Mouse (Mus musculus) limb, embryonic 13.5 days (tissue): ENCODE results near the gene Gm15319. TPM values are rescaled to one million over a fixed set of nuclear protein-coding genes. Genes with fewer than 3 reads are reported as not detected.
"Not testable (repeated sequence)": the region's sequence is repeated elsewhere in the genome, so short reads cannot be mapped to it uniquely, and the experiment has no call there.

Source experiments
- ATAC-seq: fragments of 200-750 bp; cut with Nextera tagmentation; 2 replicates; pipeline ENCODE4 v1.8.0; 2017; ENCODE audit warnings: low read depth, moderate number of reproducible peaks, moderate TSS enrichment; ENCODE audit not compliant: low FRiP score
- H3K27ac ChIP-seq: fragments of 300-500 bp; sonication (generic); 2 replicates; pipeline ENCODE4 v1.5.1; 2015; ENCODE audit warnings: inconsistent platforms, mild to moderate bottlenecking, moderate library complexity
- H3K27me3 ChIP-seq: fragments of 300-500 bp; sonication (generic); 2 replicates; pipeline ENCODE4 v1.6.1; 2015; ENCODE audit warnings: mild to moderate bottlenecking, inconsistent platforms
- H3K36me3 ChIP-seq: fragments of 300-500 bp; sonication (generic); 2 replicates; pipeline ENCODE4 v1.6.1; 2015; ENCODE audit warnings: inconsistent platforms, mild to moderate bottlenecking, moderate library complexity
- H3K4me1 ChIP-seq: fragments of 300-500 bp; sonication (generic); 2 replicates; pipeline ENCODE4 v1.6.1; 2015; ENCODE audit warnings: inconsistent platforms
- H3K4me2 ChIP-seq: fragments of 300-500 bp; sonication (generic); replicated peaks from 2 replicates; pipeline ENCODE4 v1.6.1; 2015; ENCODE audit warnings: inconsistent platforms, mild to moderate bottlenecking, moderate library complexity
- H3K4me3 ChIP-seq: fragments of 300-500 bp; sonication (generic); 2 replicates; pipeline ENCODE4 v1.5.1; 2015; ENCODE audit warnings: moderate library complexity, mild to moderate bottlenecking, inconsistent platforms
- H3K9ac ChIP-seq: fragments of 300-500 bp; sonication (generic); 2 replicates; pipeline ENCODE4 v1.6.1; 2015; ENCODE audit warnings: mild to moderate bottlenecking, inconsistent platforms
- H3K9me3 ChIP-seq: fragments of 300-500 bp; sonication (generic); 2 replicates; pipeline ENCODE4 v1.6.1; 2016; ENCODE audit warnings: inconsistent platforms
- WGBS: fragments of 180-500 bp; shearing (Covaris S2); methylation state at CpG from one replicate; pipeline ENCODE4 v1.1.7; 2015; 5-methylcytosine and 5-hydroxymethylcytosine counted together
- polyA plus RNA-seq: library from polyadenylated mRNA; unstranded; fragments of >200 nt; fragmentation: Nextera tagmentation; extraction: Ambion mirVana; gene quantifications from 2 replicates; pipeline ENCODE4 v1.2.1, GENCODE M21; 2015

The Gm15319 gene
- not detected in 2 replicates for polyA plus RNA-seq

GRCm38 (mm10) chr8:20363110-20363509, at the start of gene Gm15319:
Gm15319 (minus strand) TSS chr8:20363210.
- no CpG with 5 or more reads among the region's 2 CpGs for WGBS
- H3K27me3 ChIP-seq, H3K9me3 ChIP-seq, H3K27ac ChIP-seq, H3K36me3 ChIP-seq, ATAC-seq, H3K4me2 ChIP-seq, H3K4me3 ChIP-seq, H3K4me1 ChIP-seq, H3K9ac ChIP-seq: not testable (repeated sequence)

GRCm38 (mm10) chr8:20410355-20410754, 47.3 kb upstream of the Gm15319 start:
- not testable (repeated sequence) for H3K36me3 ChIP-seq, H3K9ac ChIP-seq, H3K4me3 ChIP-seq, H3K4me2 ChIP-seq, H3K9me3 ChIP-seq, H3K4me1 ChIP-seq, ATAC-seq, H3K27me3 ChIP-seq, H3K27ac ChIP-seq
- 80% methylated on average over 1 of the region's 3 CpGs for WGBS

GRCm38 (mm10) chr8:20408441-20409030, 45.5 kb upstream of the Gm15319 start:
- H3K36me3 ChIP-seq, H3K27ac ChIP-seq, H3K4me1 ChIP-seq, H3K27me3 ChIP-seq, ATAC-seq, H3K4me3 ChIP-seq, H3K4me2 ChIP-seq, H3K9me3 ChIP-seq, H3K9ac ChIP-seq: not testable (repeated sequence)
- 90% methylated on average over 7 of the region's 8 CpGs for WGBS

DNA sequence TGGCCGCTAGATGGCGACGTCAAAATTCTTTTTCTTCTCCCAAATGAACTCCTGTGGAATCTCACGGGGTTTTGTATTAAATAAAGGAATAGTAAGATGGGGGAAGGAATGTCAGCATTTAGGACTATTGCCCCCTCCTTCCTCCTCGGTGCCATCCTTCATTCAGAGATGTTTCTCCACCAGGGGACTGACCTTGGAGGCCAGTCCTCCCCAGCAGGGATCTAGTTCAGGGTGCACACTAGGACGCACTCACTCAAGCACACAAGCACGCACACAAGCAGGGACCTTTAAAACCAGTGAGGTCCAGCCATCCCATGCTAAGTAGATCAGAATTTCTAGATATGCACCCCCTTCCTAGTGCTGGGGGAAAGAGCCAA, 26.3 kb upstream of the Gm15319 start:
- ATAC-seq: not testable (repeated sequence)
- WGBS: 30% methylated on average over 6 of the region's 7 CpGs

DNA sequence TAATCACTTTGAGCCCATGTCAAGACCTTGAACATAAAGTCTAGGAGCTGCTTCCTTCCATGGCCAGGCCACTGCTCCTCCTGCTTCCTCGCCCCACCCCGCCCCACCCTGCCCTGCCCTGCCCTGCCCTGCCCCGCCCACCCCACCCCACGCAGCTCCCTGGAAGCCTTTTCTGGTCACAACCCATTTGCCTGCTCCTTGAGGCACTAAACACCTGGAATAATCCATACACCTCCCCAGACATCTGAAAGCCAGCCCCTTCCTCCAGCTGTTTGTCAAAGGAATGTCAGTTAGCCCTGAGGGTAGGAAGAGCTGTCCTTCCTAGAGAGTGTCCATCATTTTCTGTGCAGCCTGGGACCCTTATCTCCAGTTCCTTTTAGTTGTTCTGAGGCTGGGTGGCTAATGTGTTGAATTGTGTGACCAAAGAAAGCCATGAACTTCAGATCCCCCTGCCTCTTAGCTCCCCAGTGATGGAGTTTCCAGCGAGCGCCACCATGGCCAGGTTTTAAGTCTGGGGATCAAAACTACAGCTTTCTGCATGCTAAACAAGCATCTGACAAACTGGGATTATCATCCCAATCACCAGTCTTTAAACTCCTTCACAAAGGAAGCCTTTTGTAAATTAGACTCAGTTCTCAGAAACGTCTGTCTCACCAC, 25.8 kb upstream of the Gm15319 start:
- H3K36me3 ChIP-seq, H3K27me3 ChIP-seq, H3K4me2 ChIP-seq, H3K4me3 ChIP-seq, H3K9me3 ChIP-seq, H3K9ac ChIP-seq, H3K4me1 ChIP-seq, H3K27ac ChIP-seq: not testable (repeated sequence)
- 0 out of 2 replicates have a peak, but pooled peaks have one; percentile 36 for ATAC-seq
- 58% methylated on average over 2 of the region's 7 CpGs for WGBS

More for the DNA sequence above, 26.3 kb upstream of the Gm15319 start:
- not testable (repeated sequence) for H3K27me3 ChIP-seq, H3K36me3 ChIP-seq, H3K9ac ChIP-seq, H3K27ac ChIP-seq, H3K9me3 ChIP-seq, H3K4me3 ChIP-seq, H3K4me2 ChIP-seq, H3K4me1 ChIP-seq

DNA sequence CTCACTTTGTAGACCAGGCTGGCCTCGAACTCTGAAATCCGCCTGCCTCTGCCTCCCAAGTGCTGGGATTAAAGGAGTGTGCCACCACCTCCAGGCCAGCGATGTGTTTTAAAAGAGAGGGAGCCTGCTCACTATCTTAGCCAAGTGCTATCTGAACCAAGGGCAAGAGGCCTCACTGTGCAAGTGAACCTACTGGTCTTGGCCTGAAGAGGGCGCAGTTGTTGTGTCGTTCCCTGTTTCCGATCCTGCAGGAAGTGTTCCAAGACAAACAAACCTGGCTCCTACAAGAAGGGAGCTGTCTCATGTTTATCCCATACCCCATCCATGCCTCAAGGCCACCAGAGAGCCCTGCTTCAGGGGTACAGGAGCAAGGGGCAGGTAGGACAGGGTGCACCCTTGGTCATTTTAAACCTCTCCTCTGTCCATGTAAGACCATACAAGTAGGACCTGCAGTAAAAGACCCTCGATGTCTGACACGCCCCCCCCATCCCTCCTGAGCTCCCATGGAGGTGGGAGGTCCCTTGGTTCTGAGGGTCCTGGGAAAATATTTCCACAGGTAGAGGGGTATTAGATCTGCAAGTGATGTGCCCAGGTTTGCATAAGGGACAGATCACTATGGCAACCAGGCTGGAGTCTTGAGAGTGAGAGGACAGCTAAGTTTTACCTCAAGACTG, 24.2 kb upstream of the Gm15319 start:
- H3K4me1 ChIP-seq, H3K27me3 ChIP-seq, H3K4me2 ChIP-seq, H3K27ac ChIP-seq, H3K9me3 ChIP-seq, H3K36me3 ChIP-seq, ATAC-seq, H3K9ac ChIP-seq, H3K4me3 ChIP-seq: not testable (repeated sequence)
- WGBS: 73% methylated on average over 2 of the region's 8 CpGs

DNA sequence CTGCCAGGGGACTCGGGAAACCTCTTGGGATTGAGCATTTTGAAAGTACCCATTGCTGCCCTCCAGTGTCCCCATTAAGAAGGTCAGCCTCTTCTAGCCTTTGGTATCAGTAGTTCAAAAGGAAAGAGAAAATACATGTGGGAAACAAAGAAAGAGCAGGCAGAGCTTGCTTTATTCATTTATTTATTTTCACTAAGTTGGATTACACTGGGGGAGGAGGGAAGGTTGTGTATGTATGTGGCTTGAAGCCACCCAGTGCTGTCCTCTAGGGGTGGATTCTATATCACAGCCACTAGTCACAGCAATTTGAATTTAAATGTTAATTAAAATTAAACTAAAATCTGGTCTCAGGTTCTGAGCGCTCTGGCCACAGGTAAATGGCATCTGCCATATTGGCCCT, 22.0 kb upstream of the Gm15319 start:
- not testable (repeated sequence) for H3K4me1 ChIP-seq, H3K9ac ChIP-seq, H3K36me3 ChIP-seq, H3K9me3 ChIP-seq, H3K4me2 ChIP-seq, H3K4me3 ChIP-seq, H3K27me3 ChIP-seq, H3K27ac ChIP-seq, ATAC-seq
- 56% methylated on average over 1 of the region's 2 CpGs for WGBS

DNA sequence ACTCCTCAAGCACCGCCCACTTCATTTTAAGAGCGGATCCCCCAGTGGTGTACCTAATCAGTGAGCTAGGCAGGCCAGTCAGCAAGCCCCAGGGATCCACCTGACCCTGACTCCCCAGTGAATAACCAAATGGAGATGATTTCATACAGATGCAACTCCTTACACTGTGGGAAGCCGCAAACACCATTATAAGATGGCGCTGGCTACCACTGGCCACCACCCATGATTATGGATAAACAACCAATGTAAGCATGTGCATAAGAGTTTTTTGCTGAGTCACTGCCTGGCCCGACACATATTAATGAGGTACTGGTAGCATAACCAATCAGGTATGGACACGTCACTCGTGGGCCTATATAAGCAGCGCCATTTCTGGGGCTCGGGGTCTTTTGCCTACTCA, 21.1 kb upstream of the Gm15319 start:
- H3K4me2 ChIP-seq, H3K36me3 ChIP-seq, H3K27ac ChIP-seq, ATAC-seq, H3K4me3 ChIP-seq, H3K4me1 ChIP-seq, H3K9me3 ChIP-seq, H3K27me3 ChIP-seq, H3K9ac ChIP-seq: not testable (repeated sequence)
- WGBS: 95% methylated on average over 9 of the region's 9 CpGs

DNA sequence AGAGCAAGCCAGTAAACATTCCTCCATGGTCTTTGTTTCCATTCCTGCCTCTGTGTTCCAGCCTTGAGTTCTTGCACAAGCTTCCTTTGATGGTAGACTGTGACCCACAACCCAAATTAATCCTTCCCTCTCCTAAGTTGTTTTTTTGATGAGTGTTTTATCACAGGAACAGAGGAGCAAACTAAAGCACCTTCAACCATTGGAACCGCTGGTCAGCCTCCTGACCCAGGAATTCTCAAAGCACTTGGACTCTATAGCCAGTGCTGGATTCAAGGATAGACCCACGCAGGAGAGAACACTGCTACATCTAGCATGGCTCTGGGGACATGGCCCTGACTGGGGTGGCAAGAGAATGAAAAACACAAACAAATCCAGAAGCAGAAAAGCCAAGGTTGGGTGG, 19.1 kb upstream of the Gm15319 start:
- H3K4me1 ChIP-seq, H3K4me3 ChIP-seq, H3K4me2 ChIP-seq, H3K9me3 ChIP-seq, H3K27ac ChIP-seq, H3K36me3 ChIP-seq, H3K27me3 ChIP-seq, ATAC-seq, H3K9ac ChIP-seq: not testable (repeated sequence)
- 79% methylated on average over 2 of the region's 2 CpGs for WGBS

- 92% methylated on average over 2 of the region's 3 CpGs for WGBS
- H3K4me2 ChIP-seq, H3K27me3 ChIP-seq, H3K4me1 ChIP-seq, H3K36me3 ChIP-seq, ATAC-seq, H3K4me3 ChIP-seq, H3K9me3 ChIP-seq, H3K9ac ChIP-seq, H3K27ac ChIP-seq: not testable (repeated sequence)
Observed at GRCm38 (mm10) chr8:20381637-20382036, 18.6 kb upstream of the Gm15319 start.

DNA sequence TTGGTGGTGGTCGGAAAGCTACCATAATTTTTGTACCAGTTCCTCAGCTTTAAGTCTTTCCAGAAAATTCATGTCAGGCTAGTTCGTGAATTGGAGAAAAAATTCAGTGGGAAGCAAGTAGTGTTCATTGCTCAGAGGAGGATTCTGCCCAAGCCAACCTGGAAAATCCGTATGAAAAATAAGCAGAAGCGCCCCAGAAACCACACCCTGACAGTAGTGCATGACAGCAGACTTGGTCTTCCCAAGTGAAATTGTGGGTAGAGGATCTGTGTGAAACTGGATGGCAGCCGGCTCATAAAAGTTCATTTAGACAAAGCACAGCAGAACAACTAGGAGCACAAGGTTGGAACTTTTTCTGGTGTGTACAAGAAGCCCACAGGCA, 18.2 kb upstream of the Gm15319 start:
- not testable (repeated sequence) for H3K27me3 ChIP-seq, H3K9me3 ChIP-seq, H3K27ac ChIP-seq, H3K4me2 ChIP-seq, H3K9ac ChIP-seq, H3K4me3 ChIP-seq, H3K36me3 ChIP-seq, H3K4me1 ChIP-seq
- 0 out of 2 replicates have a peak, but pooled peaks have one; percentile 28 for ATAC-seq
- WGBS: 81% methylated on average over 3 of the region's 5 CpGs

DNA sequence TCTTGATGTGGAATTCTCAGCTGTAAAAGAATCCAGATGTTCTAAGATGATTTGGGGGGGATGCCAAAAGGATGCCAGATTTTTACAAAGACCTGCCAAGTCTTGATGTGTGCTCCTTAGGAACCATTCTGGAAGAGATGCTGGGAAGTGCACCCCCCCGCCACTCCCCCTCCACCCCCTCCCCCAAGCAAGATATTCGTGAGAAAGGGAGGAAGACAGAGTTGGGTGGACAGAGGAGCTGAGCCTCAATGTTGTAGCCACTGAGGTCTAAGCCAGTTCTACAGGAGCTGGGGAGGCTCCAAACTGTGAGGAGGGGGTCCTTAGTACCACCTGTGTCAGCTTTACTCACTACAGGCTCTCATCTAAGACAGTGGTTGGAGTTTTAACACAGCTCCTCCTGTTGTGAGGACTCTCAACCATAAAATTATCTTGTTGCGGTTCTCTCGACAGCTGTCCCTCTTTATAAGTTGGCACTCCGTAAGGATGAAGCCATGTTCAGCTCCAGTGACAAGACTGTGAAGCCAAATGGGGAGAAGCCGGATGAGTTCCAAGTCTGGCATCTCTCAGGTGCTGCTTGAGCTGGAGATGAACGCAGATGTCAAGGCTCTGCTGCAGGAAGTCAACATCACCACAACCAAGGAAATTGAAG, 17.7 kb upstream of the Gm15319 start:
- H3K4me1 ChIP-seq, H3K9me3 ChIP-seq, H3K4me3 ChIP-seq, H3K36me3 ChIP-seq, H3K4me2 ChIP-seq, H3K9ac ChIP-seq, H3K27ac ChIP-seq, H3K27me3 ChIP-seq: not testable (repeated sequence)
- ATAC-seq: peak; percentile 91
- WGBS: 79% methylated on average over 7 of the region's 7 CpGs
